Mouse (Mus musculus) common myeloid progenitor, adult 5-6 weeks (primary cell): Measurements from ENCODE around the gene Gm13090. TPM values are rescaled to one million over a fixed set of nuclear protein-coding genes. Genes with fewer than 3 reads are reported as not detected.

Experiments
- ATAC-seq: replicated peaks from 2 replicates; pipeline ENCODE4 v1.8.0; 2016; ENCODE audit warnings: low read depth, mild to moderate bottlenecking, moderate TSS enrichment, inconsistent platforms; ENCODE audit not compliant: poor library complexity, severe bottlenecking
- total RNA-seq: library from RNA; stranded (forward); fragments of 200-1000, 187-1606 nt; gene quantifications from 2 replicates; pipeline ENCODE4 v1.2.3, GENCODE M21; 2017

Gene Gm13090
- not detected in 2 replicates for total RNA-seq

DNA sequence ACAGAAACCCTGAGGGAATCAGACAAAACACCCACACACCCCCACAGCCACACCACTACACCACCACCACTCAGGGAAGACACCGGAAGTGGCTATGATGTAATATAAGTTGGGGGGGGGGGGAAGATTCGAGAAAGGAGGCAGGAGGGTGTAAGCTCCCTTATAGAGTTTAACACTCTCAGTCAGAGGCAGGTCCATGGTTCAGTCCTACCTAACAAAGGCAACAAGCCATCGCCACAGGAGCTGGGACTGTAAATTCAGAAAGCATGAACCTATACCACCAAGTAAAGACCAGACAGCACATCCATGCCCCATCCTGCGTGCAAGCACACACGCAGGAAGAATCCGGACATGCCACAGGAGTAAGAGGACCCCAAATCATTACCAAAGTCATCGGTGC lies at the start of gene Gm13090:
Gm13090 (plus strand) TSS at position 301 of the 400 bp plus-strand sequence.
- no peak for ATAC-seq

DNA sequence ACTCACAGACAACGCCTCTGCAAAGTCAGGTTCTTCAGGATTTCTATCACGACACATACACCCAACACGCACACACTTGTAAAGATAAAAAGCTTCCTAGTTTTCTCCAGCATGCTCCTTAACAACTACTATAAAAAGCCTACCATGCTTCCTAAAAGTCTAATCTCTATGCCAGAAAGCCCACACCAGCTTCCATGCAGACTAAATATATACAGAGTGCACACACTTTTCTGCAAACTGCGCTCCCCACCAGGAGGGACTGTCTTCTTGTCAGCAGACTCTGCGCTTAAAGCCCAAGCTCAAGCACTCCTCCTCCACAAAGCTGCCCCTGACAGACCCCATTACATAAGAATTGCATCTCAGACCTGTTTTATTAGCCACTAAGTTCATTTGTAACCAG lies 47.9 kb upstream of the Gm13090 start:
- no peak for ATAC-seq

DNA sequence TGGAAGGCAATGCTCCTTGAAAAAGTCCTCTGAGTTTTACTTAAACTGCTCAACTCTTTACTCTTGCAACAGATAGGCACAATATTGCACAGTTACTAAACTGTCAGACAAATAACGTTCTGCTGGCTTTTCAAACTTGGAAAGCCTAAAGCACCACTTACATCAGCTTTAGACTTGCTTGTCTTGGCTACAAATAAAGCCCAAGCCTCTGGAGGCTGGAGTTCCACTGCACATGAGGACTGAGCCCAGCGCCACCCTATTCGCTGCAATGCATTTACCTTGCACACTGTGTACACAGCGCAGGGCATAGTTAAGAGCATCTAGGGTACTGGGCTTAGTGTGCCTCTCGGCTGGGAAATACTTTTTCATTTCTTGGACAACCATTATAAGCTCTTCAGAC lies 46.1 kb upstream of the Gm13090 start:
- ATAC-seq = no peak

DNA sequence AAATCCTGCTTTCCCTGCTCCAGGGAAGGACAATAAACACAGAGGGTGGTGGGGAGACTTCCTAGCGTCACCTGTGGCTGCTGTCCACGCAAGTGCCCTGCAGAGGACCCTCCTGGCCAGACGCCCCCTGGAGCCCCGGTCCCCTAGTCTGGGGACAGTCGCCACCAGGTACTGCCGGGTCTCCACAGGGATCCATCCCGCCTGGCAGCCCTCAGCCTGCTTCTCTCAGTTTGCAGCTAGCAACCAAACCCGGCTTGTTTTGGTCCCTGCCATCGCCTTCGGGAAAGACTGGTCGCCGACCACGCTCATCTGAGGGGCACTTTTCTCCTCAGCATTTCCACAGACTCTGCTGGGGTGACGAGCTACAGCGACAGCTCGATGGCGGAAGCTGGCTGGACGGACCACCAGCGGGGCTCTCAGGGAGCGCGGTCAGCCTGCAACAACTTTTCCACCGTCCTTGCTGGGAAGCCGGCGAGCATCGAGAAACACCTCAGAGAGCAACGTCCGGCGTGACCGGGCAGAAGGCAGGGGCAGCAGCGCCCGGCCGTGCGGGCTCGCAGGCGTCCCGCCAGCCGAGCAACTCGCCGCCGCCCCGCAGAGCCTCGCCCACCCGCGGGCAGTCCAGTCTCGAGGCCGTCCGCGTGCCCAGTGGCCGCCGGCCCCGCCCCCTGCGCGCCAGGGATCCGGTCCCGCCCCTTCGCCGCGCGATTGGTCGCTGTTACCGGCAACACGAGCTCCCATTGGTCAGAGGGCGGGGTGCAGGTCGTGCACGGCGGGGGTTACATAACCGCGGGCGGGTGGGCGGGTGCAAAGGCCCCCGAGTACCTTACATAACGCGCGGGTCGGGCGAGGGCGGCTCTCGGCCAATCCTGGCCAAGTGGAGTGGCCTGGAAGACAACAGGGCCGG lies 45.1 kb upstream of the Gm13090 start, which contains the start of gene Per3:
Per3 (minus strand) TSS at position 629 of the 907 bp plus-strand sequence.
- peak; percentile 91 for ATAC-seq

DNA sequence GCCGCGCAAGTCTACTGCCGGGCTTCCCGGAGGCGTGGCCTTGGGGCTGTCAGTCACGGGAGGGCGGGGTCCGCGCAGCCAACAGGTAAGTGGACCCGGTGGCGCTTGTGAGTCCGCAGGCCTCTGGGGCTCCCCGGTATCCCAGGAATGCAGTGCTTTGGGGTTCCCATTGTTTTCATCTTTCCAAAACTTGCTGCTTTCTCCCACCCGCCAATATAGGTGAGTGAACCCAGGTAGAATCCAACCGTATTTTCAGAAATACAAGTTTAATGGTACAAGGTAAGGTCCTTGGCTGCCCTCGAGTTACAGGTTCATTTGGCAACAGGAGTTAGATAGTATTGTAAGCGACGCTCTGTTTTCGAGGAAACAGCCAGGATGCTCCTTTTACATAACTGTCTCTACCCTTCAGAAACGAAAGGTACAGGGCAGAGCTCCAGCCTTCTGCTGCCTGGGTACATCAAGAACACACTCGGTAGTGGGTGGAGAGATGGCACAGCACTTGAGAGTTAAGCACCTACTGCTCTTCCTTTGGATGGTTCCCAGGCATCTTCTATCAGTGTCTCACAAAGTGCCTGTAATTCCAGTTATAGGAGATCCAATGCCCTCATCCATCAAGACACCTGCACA lies 44.3 kb upstream of the Gm13090 start:
- no peak; the same call in 1 of the 2 replicates for ATAC-seq

DNA sequence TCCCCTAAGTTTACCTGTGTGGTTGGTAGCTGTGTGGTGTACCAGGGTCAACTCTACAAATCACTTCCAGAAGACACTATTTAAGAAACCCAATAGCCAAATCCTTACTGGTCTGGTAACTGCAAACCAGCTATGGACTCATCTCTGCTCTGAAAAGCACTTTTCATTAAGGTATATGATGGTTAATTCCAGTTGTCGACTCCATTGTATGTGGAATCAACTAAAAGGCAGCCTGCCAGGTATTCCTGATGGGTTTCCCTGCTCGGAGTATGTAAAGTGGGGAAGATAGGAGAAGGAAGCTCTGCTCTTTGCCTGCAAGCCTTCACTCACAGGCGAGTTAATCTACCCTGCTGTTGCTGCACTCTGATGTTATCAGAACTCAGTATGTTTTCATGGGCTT lies 42.8 kb upstream of the Gm13090 start:
- ATAC-seq = no peak

DNA sequence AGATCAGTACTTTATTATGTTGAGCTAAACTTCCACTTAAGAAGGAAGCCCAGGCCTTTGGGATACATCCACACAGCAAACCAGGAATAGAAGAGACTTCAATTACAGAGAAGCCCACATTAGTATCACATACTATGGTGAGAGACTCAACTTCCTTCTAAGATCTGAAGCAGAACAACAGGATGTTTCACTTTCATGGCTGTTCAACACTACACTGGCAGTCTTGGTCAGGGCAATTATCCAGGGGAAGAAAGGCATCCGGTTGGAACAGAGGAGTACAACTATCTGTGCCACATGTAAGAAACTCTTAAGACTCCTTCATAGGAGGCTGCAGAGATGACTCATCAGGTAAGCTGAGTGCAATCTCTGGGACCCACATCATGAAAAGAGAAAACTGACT lies 38.2 kb upstream of the Gm13090 start:
- peak; percentile 45 for ATAC-seq

DNA sequence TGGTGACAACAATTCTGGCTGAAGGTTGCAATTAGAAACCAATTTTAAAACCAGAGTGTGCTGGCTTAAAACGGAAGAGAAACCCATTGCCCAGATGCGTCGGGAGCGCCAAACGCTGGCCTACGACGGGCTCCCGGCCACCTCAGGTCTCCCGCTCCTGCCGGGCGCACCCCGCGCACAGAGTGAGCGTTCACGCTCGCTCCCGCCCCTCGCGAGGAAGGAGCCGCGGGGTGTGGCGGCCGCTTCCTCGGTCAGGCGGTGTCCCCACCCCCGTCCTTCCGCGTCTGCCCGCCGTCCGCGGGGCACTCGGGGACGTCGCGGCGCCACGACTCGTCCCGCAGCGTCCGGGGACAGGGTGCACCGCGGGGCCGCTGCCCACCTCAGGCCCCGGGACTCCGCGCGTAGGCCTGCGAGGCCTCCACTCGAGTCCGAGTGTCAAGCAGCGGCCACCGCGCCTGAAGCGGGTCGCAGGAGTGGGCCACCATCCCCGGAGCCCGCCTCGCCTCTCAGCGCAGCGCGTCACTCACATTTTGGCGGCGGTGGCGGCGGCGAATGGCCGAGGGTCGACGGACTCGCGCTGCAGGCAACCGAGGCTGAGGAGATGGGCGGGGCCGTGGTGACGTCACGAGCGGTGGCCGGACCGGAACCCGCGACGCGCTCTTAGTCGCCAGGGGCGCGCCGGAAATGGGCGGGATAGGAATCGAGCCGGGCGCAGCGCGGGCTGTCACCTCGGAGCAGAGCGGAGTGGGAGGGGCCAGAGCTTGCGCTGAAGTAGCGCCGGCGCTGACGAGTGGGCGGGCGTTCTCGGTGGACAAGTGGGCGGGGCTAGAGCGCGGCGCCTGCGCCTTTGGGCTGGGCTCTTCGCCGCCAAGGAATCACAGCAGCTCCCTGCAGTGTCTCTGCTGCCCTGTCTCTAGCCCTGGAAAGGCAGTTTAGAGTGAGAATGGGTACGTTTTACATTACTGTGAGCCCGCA lies 31.7 kb upstream of the Gm13090 start, which contains the start of gene Vamp3:
Vamp3 (minus strand) TSS at position 617 of the 975 bp plus-strand sequence.
- peak; percentile 97 for ATAC-seq

DNA sequence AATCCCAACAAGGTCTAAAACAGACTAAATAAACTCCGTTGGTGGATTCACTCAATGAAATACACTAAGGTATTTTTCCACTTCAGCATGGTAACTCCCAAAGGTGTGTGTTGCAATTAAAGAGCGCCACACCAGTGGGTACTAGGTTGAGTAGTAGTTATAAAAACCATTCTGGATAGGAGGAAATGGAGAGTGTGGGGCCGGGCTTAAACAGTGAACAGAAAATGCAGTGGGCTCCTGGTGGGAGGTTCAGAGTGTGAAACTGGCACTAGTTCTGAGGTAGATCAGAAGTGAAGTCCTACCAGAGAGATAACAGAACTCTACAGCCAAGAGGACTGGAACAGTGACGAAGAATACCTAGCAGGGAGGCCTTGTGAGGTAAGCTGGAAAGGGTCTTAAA lies 30.7 kb upstream of the Gm13090 start:
- no peak for ATAC-seq

DNA sequence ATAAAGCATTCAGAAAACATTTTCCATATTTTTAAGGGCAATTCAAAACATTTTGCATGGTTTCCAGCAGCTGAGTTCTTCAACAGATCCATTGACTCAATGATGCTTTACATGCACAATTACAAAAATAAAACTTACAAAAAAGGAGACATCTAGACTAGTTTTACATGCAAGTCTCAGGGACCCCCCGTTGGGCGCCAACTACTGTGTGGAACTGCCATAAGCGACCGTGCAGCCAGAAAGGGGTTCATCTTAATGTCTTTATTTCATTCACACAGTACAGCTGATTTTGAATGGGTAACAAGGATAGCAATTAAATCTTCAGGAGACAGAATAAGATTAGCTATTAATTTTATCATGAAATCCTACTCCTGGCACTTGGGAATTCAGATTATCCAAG lies 29.8 kb upstream of the Gm13090 start:
- ATAC-seq = no peak

DNA sequence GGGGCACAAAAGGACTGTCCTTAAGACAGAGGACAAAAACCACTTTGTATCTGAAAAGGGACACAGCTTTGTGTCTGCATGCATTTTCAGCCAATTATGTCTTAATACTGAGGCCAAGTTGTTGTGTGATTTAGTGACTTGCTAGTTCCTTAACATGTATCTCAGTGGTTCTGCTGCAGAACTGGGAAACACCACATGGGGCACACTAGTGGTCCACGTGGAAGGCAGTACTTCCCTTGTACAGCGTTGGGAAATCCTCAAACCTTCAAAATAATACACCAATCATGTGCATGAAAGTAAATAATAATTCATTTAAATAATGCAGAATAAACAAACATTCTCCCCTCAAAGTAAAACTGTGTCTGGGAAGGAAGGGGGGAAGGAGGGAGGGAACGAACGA lies 20.6 kb upstream of the Gm13090 start:
- ATAC-seq = peak; percentile 68

DNA sequence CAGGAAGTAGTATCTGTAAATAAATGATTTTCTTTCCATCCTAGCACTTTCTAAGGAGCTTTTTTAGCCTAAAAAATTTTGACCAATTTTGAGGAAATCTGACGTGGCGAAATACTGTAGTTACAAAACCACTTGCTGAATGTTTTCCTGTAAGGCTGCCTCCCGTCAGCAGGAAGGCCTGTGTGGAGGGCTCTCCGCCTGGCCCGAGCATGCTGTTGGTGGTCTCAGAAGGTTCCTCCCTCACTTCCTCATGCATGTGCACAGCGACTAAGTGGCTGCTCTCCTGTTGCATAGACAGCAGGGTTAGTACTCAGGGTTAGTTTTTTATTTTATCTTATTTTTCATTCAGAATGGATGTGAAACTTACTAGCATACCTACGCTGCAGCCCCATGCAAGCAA lies 18.4 kb upstream of the Gm13090 start:
- ATAC-seq = peak; percentile 76

DNA sequence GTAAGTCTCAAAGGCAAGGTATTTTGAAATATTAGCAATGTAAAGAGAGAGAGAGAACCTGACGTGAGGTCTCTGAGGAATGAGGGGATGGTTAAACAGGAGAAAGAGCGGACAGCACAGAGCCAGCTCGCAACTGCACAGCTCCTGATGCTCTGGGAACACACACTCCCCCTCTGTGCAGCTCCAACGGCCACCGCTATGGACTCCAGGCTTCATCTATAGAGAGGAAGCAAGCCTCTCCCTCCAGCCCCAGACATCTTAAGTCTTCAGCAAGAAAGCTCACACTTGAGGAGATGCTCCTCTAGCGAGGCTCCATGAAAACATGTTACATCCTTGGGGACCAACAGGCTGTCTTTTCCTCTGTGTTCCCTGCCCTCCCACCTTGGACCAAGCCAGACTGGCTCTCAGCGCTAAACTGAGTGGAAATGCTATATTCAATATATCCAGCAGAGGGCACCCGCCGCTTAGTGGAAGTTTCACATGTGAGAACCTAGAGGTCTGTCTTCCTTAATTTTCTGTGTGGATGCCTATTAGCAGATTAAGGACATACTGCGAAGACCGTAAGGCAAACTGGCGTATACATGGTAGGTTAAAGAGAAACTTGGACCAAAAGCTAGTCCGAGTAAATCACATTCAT lies 16.1 kb upstream of the Gm13090 start:
- peak; percentile 66 for ATAC-seq

DNA sequence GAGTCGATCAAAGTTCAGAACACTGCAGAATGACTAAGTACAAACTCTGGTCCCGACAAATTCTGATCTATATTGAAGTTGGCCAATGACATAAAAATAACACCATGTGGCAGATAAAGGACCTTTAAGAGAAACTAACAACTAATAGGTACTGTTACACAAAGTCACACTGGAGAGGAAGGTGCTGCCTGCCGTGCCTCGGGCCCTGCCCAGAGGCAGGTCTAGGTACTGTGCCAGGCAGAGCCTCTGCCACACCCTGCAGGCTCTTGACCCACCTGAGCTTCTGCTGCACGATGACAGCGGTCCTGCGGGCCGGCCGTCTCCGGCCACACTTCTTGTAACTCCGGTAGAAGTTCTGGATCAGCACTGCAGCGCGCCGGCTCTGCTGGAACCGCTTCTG lies 14.6 kb upstream of the Gm13090 start:
- no peak for ATAC-seq

DNA sequence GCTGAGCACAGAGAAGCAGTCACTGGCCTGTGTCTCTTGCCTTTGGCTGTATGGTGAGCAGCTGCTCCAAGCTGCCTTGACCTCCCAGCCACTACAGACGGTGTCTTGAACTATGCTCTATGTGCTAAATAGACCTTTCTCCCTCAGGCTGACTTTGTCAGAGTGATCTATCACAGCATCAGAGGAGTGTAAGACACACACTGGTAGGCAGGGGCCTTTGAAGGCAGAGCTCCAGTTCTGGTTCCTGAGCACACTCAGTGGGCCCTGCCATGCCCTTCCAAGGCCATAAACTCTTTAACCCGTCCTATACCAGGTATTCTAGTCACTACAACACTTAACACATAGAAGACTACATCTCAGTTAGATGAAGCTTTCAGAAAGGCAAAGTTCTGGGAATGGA lies 8.0 kb upstream of the Gm13090 start:
- no peak for ATAC-seq

DNA sequence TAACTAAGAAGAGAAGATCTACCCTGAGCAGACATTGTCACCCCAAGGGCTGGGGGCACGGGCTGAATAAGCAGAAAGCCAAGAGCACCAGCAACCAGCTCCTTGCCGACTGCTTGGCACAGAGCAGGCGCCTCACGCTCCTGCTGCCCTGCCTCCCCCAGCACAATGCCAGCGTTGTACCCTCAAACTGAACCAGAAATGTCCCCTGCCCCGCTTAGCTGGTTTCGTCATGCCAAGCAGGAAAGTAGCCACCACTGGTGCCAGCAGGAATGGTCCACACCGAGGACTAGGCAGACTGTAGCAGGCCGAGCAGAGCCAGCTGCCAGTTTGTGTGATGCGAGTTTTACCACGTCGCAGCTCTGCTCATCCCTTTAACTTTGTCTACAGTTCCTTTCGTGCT lies 7.4 kb upstream of the Gm13090 start:
- no peak for ATAC-seq

DNA sequence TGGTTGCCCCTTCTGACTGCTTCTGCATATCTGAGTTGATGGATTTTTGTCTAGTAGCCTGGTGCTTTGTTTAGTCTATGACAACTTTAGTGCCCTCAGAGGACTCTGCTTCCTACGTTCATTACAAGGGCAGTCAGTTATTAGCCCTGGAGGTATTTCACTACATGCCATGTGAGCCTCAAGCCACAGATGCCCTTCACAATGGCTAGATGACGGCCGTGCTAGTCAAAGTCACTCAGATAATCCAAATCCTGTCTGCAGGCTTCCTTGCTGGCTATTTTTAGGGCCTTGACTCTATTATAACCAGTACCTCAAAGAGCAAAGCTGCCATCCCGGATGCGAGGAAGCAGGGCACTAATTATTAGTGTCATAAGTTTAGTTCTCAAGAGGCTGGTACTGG lies 6.3 kb upstream of the Gm13090 start:
- no peak for ATAC-seq

DNA sequence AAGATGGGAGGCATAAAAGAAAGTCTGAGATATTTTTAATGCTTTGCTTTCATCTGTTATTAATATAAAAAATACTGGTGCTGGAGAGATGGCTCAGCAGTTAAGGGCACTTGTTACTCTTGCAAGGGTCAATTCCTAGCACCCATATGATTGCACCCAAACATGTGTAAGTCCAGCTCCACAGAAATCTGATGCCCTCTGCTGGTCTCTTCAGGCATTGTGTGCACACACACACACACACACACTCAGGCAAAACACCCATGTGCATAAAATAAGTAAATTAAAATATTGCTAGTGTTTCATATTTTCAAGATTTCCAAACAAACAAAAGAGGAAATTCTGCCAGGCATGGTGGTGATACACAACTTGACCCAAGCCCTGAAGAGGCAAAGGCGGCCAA lies 2.0 kb upstream of the Gm13090 start:
- no peak for ATAC-seq

DNA sequence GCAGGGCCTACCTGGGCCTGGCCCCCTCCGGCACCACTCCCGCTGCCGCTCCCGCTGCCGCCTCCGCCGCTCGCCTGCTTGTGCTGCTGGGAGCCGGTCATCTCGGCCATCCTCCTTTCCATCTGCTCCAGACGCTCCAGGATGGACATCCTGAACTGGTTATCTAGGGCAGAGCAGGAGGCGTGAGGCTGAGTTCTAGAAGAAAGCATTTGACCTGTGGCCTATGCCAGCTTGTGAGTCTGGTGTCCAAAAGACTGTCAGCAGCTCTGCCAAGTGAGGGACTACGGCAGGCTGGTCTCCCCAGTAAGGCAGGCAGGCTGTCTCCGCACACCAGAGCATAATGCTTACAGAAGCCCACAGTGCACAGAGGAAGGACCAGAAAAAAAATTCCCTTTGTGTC lies 551 bp upstream of the Gm13090 start:
- ATAC-seq = no peak

DNA sequence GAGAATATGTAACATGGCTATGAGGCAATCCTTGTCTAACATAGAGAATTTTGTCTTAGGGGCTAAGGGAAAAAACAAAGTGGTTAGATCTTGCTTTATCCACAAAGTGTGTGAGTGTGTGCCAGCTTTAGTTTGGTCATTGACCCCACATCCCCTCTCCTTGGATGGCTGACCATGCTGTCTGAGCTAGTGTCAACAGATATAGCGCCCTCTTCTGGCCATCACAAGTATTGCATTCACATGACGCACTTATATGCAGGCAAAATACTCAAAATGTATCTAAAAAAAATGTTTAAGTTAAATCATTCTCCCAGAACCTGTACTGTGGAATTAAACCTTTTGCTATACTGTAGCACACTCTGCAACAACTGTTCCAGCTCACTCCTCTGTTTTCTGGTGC lies 5.8 kb downstream of the Gm13090 start:
- ATAC-seq = 0 out of 2 replicates have a peak, but pooled peaks have one; percentile 42
